Mouse (Mus musculus): ENCODE data around the gene Pfn3. TPM values are rescaled to one million over a fixed set of nuclear protein-coding genes. Genes with fewer than 3 reads are reported as not detected.
A peak's percentile ranks its signal among the peaks of the same experiment; 100 is the strongest.

Gene Pfn3
- polyA plus RNA-seq, 1 experiment = not detected

DNA sequence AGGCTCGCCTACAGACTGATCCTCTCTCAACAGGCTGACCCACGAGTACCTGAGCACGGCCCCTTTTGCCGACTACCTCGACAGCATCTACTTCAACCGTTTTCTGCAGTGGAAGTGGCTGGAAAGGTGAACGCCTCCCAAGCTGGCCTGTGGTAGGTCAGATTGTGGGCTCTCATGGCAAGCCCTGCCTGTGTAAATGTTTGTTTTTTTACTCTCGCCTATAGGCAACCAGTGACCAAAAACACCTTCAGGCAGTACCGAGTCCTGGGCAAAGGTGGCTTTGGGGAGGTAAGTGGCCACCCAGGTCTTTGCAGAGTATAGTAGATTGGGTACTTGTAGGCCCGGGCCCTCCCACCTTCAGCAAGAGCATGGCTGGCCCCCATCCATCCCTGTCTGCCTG lies 36.3 kb upstream of the Pfn3 start:
- H3K27me3 ChIP-seq (ENCODE audit: control insufficient read depth, insufficient read depth, low read length, poor library complexity, severe bottlenecking) = no peaks in the 10 kb centered on the region
- no peak overlapping the region for H3K9ac ChIP-seq (ENCODE audit: low read depth, poor library complexity, severe bottlenecking)
- peak overlapping the region; percentile 4; the same call in 1 of the 2 replicates for H3K27ac ChIP-seq (ENCODE audit: insufficient read depth, low read length)
- no peak overlapping the region for H3K4me3 ChIP-seq (ENCODE audit: low read depth, low read length)
- TF ChIP-seq CTCF (IDR thresholded peaks at IDR 0.05; ENCODE audit: low read depth, low read length) (no peak), EP300 (IDR thresholded peaks at IDR 0.05; ENCODE audit: insufficient read depth, low read depth, low read length) (no peak), POLR2A (IDR thresholded peaks at IDR 0.05; ENCODE audit: insufficient read depth, low read length) (no peak)
- no peaks in the 10 kb centered on the region for H3K9me3 ChIP-seq (replicated peaks; ENCODE audit: control insufficient read depth, insufficient read depth, low read length, poor library complexity, severe bottlenecking)
- H3K36me3 ChIP-seq (ENCODE audit: control insufficient read depth, insufficient read depth, low read length, poor library complexity, severe bottlenecking) = peaks cover 39% of the 10 kb centered on the region
- peaks cover 12% of the 10 kb centered on the region for H3K4me1 ChIP-seq (ENCODE audit: control insufficient read depth, insufficient read depth, low read length)

DNA sequence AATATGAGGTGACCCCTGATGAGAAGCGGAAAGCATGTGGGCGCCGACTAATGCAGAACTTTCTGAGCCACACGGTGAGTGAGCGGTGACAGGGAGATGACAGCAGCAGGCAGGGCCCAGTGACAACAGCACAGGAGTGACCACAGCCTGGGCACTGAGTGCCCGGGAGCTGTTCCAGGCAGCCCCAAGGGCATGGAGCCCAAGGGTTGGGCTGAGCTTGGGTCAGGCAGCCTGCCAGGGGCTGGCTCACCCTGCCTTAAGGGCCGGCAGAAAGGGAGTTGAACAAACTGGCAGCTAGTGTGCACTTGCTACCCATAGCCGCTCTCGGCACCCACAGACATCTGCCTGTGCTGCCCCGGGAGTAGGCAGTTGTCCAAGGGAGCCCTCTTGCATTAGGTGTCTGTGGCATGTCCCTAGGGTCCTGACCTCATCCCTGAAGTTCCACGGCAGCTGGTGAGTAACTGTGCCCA lies 35.5 kb upstream of the Pfn3 start:
- Histone ChIP-seq H3K27me3 (ENCODE audit: control insufficient read depth, insufficient read depth, low read length, poor library complexity, severe bottlenecking) (no peaks in the 10 kb centered on the region), H3K9me3 (replicated peaks; ENCODE audit: control insufficient read depth, insufficient read depth, low read length, poor library complexity, severe bottlenecking) (no peaks in the 10 kb centered on the region), H3K36me3 (ENCODE audit: control insufficient read depth, insufficient read depth, low read length, poor library complexity, severe bottlenecking) (peaks cover 39% of the 10 kb centered on the region), H3K4me3 (ENCODE audit: low read depth, low read length) (no peak overlapping the region), H3K4me1 (ENCODE audit: control insufficient read depth, insufficient read depth, low read length) (peaks cover 12% of the 10 kb centered on the region), H3K27ac (ENCODE audit: insufficient read depth, low read length) (no peak overlapping the region), H3K9ac (ENCODE audit: low read depth, poor library complexity, severe bottlenecking) (no peak overlapping the region)
- no peak for TF ChIP-seq EP300 (IDR thresholded peaks at IDR 0.05; ENCODE audit: insufficient read depth, low read depth, low read length)
- TF ChIP-seq CTCF (IDR thresholded peaks at IDR 0.05; ENCODE audit: low read depth, low read length) = no peak
- no peak for TF ChIP-seq POLR2A (IDR thresholded peaks at IDR 0.05; ENCODE audit: insufficient read depth, low read length)

DNA sequence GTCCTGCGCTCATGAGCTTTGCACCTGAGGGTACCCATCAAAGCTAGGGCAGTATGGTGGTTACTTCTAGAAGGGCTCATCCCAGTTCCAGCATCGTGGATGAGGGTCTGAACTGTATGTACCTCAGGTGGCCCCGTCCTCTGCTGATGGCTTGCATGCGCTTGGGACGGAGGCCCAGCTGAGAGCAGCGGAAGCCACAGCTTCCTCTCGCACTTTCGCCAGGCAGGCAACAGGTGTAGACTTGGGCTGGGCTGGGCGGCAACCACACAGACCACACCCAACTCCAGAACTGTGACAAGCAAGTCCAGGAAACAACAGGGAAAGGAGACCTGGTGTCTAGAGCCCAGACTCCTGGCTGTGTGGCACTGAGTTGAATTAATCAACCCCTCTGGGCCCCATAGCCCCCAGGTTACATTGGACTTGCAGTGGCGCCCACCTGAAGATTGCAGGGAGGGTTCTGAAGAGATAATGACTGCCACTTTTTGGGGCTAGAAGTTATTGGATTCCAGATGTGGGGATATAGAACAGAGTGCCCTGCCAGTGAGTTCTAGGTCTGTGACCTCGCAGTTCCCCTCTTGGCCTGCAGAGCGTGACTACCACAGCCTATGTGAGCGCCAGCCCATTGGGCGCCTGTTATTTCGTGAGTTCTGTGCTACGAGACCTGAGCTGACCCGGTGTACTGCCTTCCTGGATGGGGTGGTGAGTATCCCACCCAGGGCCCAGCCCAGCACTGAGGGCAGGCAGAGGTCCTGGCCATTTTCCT lies 34.8 kb upstream of the Pfn3 start:
- no peaks in the 10 kb centered on the region for H3K9me3 ChIP-seq (replicated peaks; ENCODE audit: control insufficient read depth, insufficient read depth, low read length, poor library complexity, severe bottlenecking)
- H3K27ac ChIP-seq (ENCODE audit: insufficient read depth, low read length) = peak overlapping the region; percentile 29
- H3K9ac ChIP-seq (ENCODE audit: low read depth, poor library complexity, severe bottlenecking) = no peak overlapping the region
- H3K36me3 ChIP-seq (ENCODE audit: control insufficient read depth, insufficient read depth, low read length, poor library complexity, severe bottlenecking) = peaks cover 37% of the 10 kb centered on the region
- H3K27me3 ChIP-seq (ENCODE audit: control insufficient read depth, insufficient read depth, low read length, poor library complexity, severe bottlenecking) = no peaks in the 10 kb centered on the region
- H3K4me3 ChIP-seq (ENCODE audit: low read depth, low read length) = no peak overlapping the region
- peaks cover 12% of the 10 kb centered on the region for H3K4me1 ChIP-seq (ENCODE audit: control insufficient read depth, insufficient read depth, low read length)
- TF ChIP-seq POLR2A (IDR thresholded peaks at IDR 0.05; ENCODE audit: insufficient read depth, low read length) (no peak), CTCF (IDR thresholded peaks at IDR 0.05; ENCODE audit: low read depth, low read length) (no peak), EP300 (IDR thresholded peaks at IDR 0.05; ENCODE audit: insufficient read depth, low read depth, low read length) (peak; percentile 67; the same call in 1 of the 2 replicates)

DNA sequence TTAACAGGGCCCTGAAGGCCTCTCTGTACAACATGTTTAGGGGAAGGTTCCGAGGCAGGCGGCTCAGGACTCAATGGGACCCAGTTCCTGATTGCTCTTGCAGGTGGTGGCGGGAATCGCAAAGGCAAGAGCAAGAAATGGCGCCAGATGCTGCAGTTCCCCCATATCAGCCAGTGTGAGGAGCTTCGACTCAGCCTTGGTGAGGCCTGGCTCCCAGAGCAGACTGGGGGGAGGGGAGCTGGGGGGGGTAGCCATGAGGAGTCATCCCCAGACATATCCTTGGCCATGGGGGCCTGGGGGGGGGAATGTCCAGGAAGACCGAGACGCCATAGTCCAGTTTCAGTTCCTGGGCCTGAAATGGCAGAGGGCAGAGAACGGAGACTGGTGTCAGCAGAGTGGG lies 34.2 kb upstream of the Pfn3 start:
- no peak overlapping the region for H3K4me3 ChIP-seq (ENCODE audit: low read depth, low read length)
- no peaks in the 10 kb centered on the region for H3K9me3 ChIP-seq (replicated peaks; ENCODE audit: control insufficient read depth, insufficient read depth, low read length, poor library complexity, severe bottlenecking)
- peaks cover 30% of the 10 kb centered on the region for H3K36me3 ChIP-seq (ENCODE audit: control insufficient read depth, insufficient read depth, low read length, poor library complexity, severe bottlenecking)
- no peak overlapping the region; the same call in 1 of the 2 replicates for H3K9ac ChIP-seq (ENCODE audit: low read depth, poor library complexity, severe bottlenecking)
- no peak for TF ChIP-seq CTCF (IDR thresholded peaks at IDR 0.05; ENCODE audit: low read depth, low read length)
- no peak for TF ChIP-seq EP300 (IDR thresholded peaks at IDR 0.05; ENCODE audit: insufficient read depth, low read depth, low read length)
- no peak for TF ChIP-seq POLR2A (IDR thresholded peaks at IDR 0.05; ENCODE audit: insufficient read depth, low read length)
- H3K4me1 ChIP-seq (ENCODE audit: control insufficient read depth, insufficient read depth, low read length) = peaks cover 12% of the 10 kb centered on the region
- H3K27ac ChIP-seq (ENCODE audit: insufficient read depth, low read length) = peak overlapping the region; percentile 29
- H3K27me3 ChIP-seq (ENCODE audit: control insufficient read depth, insufficient read depth, low read length, poor library complexity, severe bottlenecking) = no peaks in the 10 kb centered on the region

DNA sequence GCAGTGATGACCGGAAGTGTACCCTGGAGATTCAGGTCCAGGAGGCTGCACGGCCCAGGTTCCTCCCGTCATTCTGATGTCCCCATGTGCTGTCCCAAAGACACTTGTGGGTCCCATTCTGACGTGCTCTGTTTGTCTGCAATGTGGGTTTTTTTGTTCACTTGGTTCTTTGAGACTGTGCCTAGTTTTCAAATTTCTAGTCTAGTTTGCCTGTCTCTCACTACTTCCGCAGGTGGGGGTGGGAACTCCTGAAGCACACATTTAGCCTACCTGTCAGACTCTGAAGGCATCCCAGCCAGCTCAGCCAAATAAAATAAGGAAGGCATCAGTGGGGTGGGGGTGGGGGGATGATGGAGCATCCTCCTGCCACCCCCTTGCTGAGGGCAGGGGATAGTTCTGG lies 33.1 kb upstream of the Pfn3 start:
- H3K9me3 ChIP-seq (replicated peaks; ENCODE audit: control insufficient read depth, insufficient read depth, low read length, poor library complexity, severe bottlenecking) = no peaks in the 10 kb centered on the region
- no peak for TF ChIP-seq POLR2A (IDR thresholded peaks at IDR 0.05; ENCODE audit: insufficient read depth, low read length)
- TF ChIP-seq EP300 (IDR thresholded peaks at IDR 0.05; ENCODE audit: insufficient read depth, low read depth, low read length) = no peak
- TF ChIP-seq CTCF (IDR thresholded peaks at IDR 0.05; ENCODE audit: low read depth, low read length) = no peak
- H3K27me3 ChIP-seq (ENCODE audit: control insufficient read depth, insufficient read depth, low read length, poor library complexity, severe bottlenecking) = no peaks in the 10 kb centered on the region
- no peak overlapping the region; the same call in 1 of the 2 replicates for H3K27ac ChIP-seq (ENCODE audit: insufficient read depth, low read length)
- peaks cover 21% of the 10 kb centered on the region for H3K36me3 ChIP-seq (ENCODE audit: control insufficient read depth, insufficient read depth, low read length, poor library complexity, severe bottlenecking)
- H3K4me1 ChIP-seq (ENCODE audit: control insufficient read depth, insufficient read depth, low read length) = peaks cover 12% of the 10 kb centered on the region
- 0 out of 2 replicates have a peak overlapping the region, but pooled peaks have one; percentile 9 for H3K9ac ChIP-seq (ENCODE audit: low read depth, poor library complexity, severe bottlenecking)
- no peak overlapping the region for H3K4me3 ChIP-seq (ENCODE audit: low read depth, low read length)

DNA sequence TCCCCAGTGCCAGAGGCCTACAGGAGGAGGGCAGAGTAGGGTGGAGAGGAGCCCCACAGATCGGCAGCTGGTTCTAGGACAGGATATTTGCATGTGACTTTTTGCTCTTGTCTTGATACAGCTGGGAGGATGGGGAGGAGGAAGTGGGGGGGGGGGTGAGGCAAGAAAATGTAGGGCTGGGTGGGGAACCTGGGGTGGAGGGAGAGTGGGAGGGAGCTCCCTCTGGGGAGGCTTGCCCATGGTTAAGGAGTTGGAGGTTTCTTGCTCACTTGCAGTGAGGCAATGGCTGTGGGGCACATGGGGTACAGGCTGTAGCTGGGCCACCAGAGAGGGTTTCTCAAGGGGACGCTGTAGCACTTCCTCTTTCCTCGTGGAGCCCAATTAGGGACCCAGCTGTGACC lies 32.5 kb upstream of the Pfn3 start:
- Histone ChIP-seq H3K36me3 (ENCODE audit: control insufficient read depth, insufficient read depth, low read length, poor library complexity, severe bottlenecking) (peaks cover 15% of the 10 kb centered on the region), H3K9ac (ENCODE audit: low read depth, poor library complexity, severe bottlenecking) (no peak overlapping the region), H3K9me3 (replicated peaks; ENCODE audit: control insufficient read depth, insufficient read depth, low read length, poor library complexity, severe bottlenecking) (no peaks in the 10 kb centered on the region), H3K27me3 (ENCODE audit: control insufficient read depth, insufficient read depth, low read length, poor library complexity, severe bottlenecking) (no peaks in the 10 kb centered on the region), H3K4me1 (ENCODE audit: control insufficient read depth, insufficient read depth, low read length) (peaks cover 12% of the 10 kb centered on the region), H3K27ac (ENCODE audit: insufficient read depth, low read length) (0 out of 2 replicates have a peak overlapping the region, but pooled peaks have one; percentile 7), H3K4me3 (ENCODE audit: low read depth, low read length) (no peak overlapping the region)
- TF ChIP-seq POLR2A (IDR thresholded peaks at IDR 0.05; ENCODE audit: insufficient read depth, low read length) (no peak), EP300 (IDR thresholded peaks at IDR 0.05; ENCODE audit: insufficient read depth, low read depth, low read length) (no peak), CTCF (IDR thresholded peaks at IDR 0.05; ENCODE audit: low read depth, low read length) (no peak)

Data from ES-Bruce4 (cell line).